Mouse (Mus musculus) ES-E14 (cell line): Measurements from ENCODE around the gene Twsg1.

ENCODE experiments used
- CHD2 ChIP-seq: IDR thresholded peaks from 2 replicates; pipeline ENCODE4 v1.6.1; 2014; ENCODE audit warnings: mild to moderate bottlenecking, low read depth, low read length, inconsistent platforms
- HCFC1 ChIP-seq: IDR thresholded peaks from 2 replicates; pipeline ENCODE4 v1.6.1; 2012; ENCODE audit warnings: low read length, inconsistent platforms, borderline replicate concordance; ENCODE audit not compliant: insufficient read depth
- MAFK ChIP-seq: IDR thresholded peaks from 2 replicates; pipeline ENCODE4 v1.6.1; 2014; ENCODE audit warnings: mild to moderate bottlenecking, low read depth, low read length, inconsistent platforms; ENCODE audit not compliant: insufficient read depth
- ZC3H11A ChIP-seq: IDR thresholded peaks from 2 replicates; pipeline ENCODE4 v1.6.1; 2012; ENCODE audit warnings: low read depth, mild to moderate bottlenecking, inconsistent platforms, low read length, borderline replicate concordance
- ZNF384 ChIP-seq: IDR thresholded peaks from 2 replicates; pipeline ENCODE4 v1.6.1; 2012; ENCODE audit warnings: low read depth, low read length, inconsistent platforms

- no peak for TF ChIP-seq ZNF384
- TF ChIP-seq CHD2, result no peak
- no peak for TF ChIP-seq MAFK
- TF ChIP-seq HCFC1, result no peak
- no peak for TF ChIP-seq ZC3H11A
These were observed 79.0 kb downstream of the Twsg1 start for GRCm38 (mm10) chr17:65872051-65872450.
